Mouse (Mus musculus) megakaryocyte, embryonic 14.5 days (primary cell): ENCODE measurements at regions not wholly inside any gene's neighbourhood (a gene's known extent, or its start where the extent isn't known, plus 50 kb on each side); places are given as distances from the start of the nearest gene placed in this dataset.

Source experiments
- H3K27me3 ChIP-seq: replicated peaks from 2 replicates; pipeline ENCODE3; 2012; ENCODE audit warnings: inconsistent platforms
- H3K36me3 ChIP-seq: replicated peaks from 2 replicates; pipeline ENCODE3; 2012; ENCODE audit warnings: low read length, inconsistent platforms, mixed read lengths
- H3K4me1 ChIP-seq: 2 replicates; pipeline ENCODE4 v1.6.1; 2012; ENCODE audit warnings: inconsistent platforms
- H3K4me3 ChIP-seq: replicated peaks from 2 replicates; pipeline ENCODE3; 2012; ENCODE audit warnings: moderate library complexity, mild to moderate bottlenecking, inconsistent platforms
- H3K9me3 ChIP-seq: 2 replicates; pipeline ENCODE4 v1.6.1; 2012; ENCODE audit warnings: inconsistent platforms
- FLI1 ChIP-seq: IDR thresholded peaks from 2 replicates; pipeline ENCODE4 v1.6.1; 2012; ENCODE audit warnings: low read length, inconsistent platforms, mixed read lengths
- GATA1 ChIP-seq: IDR thresholded peaks from 3 replicates; pipeline ENCODE4 v1.6.1; 2012; ENCODE audit warnings: mixed read lengths, low read length, inconsistent platforms, borderline replicate concordance

- no peaks in the 10 kb centered on the region for H3K9me3 ChIP-seq
- H3K4me1 ChIP-seq, result no peaks in the 10 kb centered on the region
- H3K36me3 ChIP-seq, result no peaks in the 10 kb centered on the region
- no peaks in the 10 kb centered on the region for H3K27me3 ChIP-seq
- H3K4me3 ChIP-seq, result no peak overlapping the region
- TF ChIP-seq FLI1 (no peak), GATA1 (no peak)
Observed at GRCm38 (mm10) chr3:139947247-139947646, 741.8 kb downstream of the Stpg2 start.

DNA sequence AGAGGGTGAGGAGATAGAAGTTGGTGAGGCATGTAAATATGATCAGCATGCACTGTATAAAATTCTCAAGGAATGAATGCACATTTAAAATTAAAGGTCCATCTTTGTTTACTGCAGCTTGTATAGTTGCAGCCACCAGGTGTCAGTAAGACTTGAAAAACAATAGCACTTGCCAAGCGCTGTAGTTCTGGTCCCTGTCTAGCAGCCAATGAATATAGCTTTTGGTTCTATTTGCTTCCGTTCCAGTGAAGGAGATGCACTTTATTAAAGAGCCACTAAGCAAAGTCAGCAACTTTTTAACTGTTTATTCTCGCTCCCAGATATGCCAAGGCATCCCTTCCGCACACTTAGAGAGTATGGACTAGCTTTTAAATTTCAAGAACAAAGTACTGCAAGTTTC is 743.6 kb downstream of the Stpg2 start:
- TF ChIP-seq FLI1, result no peak
- no peak for TF ChIP-seq GATA1
- H3K4me1 ChIP-seq, result no peaks in the 10 kb centered on the region
- H3K9me3 ChIP-seq, result no peaks in the 10 kb centered on the region
- no peak overlapping the region for H3K4me3 ChIP-seq
- no peaks in the 10 kb centered on the region for H3K36me3 ChIP-seq
- H3K27me3 ChIP-seq, result no peaks in the 10 kb centered on the region

DNA sequence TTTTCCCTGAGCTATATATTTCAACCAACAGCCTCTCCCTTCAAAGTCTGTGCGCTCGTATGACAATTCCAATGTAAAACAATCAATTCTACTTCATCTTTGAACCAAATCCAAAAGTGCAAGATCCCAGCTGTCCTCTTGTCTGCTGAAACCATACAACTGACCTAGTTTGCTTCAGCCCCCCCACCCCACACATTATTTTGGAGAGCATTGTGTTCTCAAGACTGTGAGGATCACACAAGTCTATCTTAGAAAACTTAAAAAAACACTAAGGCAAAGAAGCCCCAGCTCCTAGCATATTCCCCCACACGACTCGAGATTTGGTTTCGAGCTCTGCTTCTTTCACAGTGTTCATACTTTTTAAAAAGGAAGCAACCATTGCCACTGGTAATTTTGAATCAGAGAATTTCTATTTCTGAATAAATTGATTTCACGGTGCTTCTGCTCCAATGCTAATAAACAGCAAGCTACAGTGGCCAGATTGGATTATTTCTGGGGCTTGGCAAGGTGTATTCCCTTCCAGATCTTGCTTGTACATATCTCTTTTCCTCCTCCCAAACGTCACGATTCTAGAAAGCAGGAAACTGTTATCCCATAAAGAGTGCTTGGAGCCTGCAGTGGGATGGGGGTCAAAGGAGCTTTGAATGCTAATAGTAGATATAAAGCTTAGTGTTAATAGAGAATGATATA is 744.7 kb downstream of the Stpg2 start:
- no peaks in the 10 kb centered on the region for H3K27me3 ChIP-seq
- no peaks in the 10 kb centered on the region for H3K4me1 ChIP-seq
- no peaks in the 10 kb centered on the region for H3K9me3 ChIP-seq
- H3K4me3 ChIP-seq, result no peak overlapping the region
- H3K36me3 ChIP-seq, result no peaks in the 10 kb centered on the region
- TF ChIP-seq FLI1 (no peak), GATA1 (no peak)

DNA sequence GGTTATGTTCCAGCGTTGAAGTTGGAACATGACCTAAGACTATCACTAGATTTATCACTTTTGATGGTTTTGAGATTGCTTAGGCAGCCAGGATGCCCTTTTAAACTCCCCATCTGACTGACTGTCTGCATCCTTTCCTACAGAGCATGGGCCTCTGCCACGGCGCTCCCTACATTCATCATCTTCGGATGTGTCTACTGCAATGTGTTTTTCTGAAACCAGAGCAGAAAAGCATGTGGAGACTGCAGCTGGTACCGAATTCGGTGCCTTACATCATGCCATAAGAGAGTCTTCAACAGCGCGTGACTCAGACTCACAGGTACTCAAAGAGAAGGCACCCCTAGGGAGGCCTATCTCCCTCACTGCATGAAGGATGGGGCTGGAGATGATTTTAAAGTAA is 746.0 kb downstream of the Stpg2 start:
- no peak overlapping the region for H3K4me3 ChIP-seq
- no peaks in the 10 kb centered on the region for H3K9me3 ChIP-seq
- H3K27me3 ChIP-seq, result no peaks in the 10 kb centered on the region
- no peak for TF ChIP-seq GATA1
- no peak for TF ChIP-seq FLI1
- no peaks in the 10 kb centered on the region for H3K36me3 ChIP-seq
- H3K4me1 ChIP-seq, result no peaks in the 10 kb centered on the region

DNA sequence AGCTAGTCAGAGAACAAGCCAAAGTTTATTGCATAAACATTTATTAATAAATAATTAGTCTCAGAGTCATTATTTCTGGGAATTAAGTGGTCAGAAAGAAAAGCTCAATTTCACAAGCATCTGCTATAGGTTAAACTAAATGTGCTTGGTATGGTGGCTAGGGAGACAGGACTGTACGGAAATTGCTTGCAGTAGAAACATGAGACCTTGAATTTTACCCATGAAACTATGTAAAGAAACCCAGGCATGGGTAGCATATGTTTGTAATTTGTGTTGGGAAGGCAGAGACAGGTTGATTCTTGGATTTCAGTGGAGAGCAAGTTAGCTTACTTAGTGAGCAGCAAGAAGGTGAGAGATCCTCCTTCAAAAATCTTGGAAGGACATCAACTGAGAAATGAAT is 772.7 kb downstream of the Stpg2 start:
- Histone ChIP-seq H3K36me3 (no peaks in the 10 kb centered on the region), H3K9me3 (peaks cover 6% of the 10 kb centered on the region; the same call in 1 of the 2 replicates), H3K4me1 (no peaks in the 10 kb centered on the region), H3K4me3 (no peak overlapping the region), H3K27me3 (no peaks in the 10 kb centered on the region)
- TF ChIP-seq FLI1 (no peak), GATA1 (no peak)

GRCm38 (mm10) chr3:139985830-139986481 is 780.5 kb downstream of the Stpg2 start:
- Histone ChIP-seq H3K27me3 (no peaks in the 10 kb centered on the region), H3K9me3 (no peaks in the 10 kb centered on the region), H3K4me3 (no peak overlapping the region), H3K36me3 (no peaks in the 10 kb centered on the region), H3K4me1 (no peaks in the 10 kb centered on the region)
- TF ChIP-seq FLI1 (no peak), GATA1 (no peak)

GRCm38 (mm10) chr3:139988938-139989337 is 783.4 kb downstream of the Stpg2 start:
- no peak overlapping the region for H3K4me3 ChIP-seq
- no peaks in the 10 kb centered on the region for H3K9me3 ChIP-seq
- no peak for TF ChIP-seq FLI1
- TF ChIP-seq GATA1, result no peak
- H3K4me1 ChIP-seq, result no peaks in the 10 kb centered on the region
- H3K36me3 ChIP-seq, result no peaks in the 10 kb centered on the region
- no peaks in the 10 kb centered on the region for H3K27me3 ChIP-seq

DNA sequence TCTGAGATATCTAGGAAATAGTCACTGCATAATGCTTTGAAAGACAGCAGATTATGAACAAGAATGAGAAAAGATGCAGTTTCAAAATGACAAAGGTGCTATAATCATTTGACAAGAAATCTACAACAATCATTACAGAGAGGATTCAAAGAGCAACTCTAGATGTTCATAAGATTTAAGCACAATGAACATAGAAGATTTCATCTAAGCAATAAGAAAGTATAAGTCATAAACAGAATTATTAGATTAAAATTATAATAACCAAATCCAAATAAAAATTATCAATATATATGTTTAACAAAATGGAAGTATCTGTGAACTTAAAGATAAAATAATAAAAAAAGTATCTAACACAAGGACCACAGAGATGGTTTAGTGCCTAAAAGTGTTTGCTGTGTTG is 783.9 kb downstream of the Stpg2 start:
- Histone ChIP-seq H3K4me1 (no peaks in the 10 kb centered on the region), H3K27me3 (no peaks in the 10 kb centered on the region)
- no peak for TF ChIP-seq GATA1
- TF ChIP-seq FLI1, result no peak

DNA sequence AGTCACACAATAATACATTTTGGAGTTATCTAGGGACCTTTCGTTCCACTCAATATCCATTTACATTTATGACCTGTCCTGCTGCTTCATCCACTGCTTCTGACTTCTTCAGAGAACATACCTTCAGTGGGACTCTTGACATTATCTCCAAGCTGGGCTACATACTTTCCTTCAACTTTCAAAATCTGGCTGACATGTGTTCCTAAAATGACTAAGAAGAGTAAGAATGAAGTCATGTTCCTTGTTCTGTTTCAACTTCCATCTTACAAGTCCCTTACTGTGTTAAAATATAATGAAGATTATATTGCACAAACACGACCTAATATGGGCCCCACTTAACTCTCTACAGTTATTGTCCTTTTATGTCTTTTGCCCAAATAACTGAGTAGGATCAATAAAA is 807.0 kb downstream of the Stpg2 start:
- Histone ChIP-seq H3K9me3 (no peaks in the 10 kb centered on the region), H3K4me1 (no peaks in the 10 kb centered on the region), H3K36me3 (no peaks in the 10 kb centered on the region), H3K4me3 (no peak overlapping the region), H3K27me3 (no peaks in the 10 kb centered on the region)
- TF ChIP-seq GATA1 (no peak), FLI1 (no peak)

More for the DNA sequence above, 783.9 kb downstream of the Stpg2 start:
- Histone ChIP-seq H3K9me3 (no peaks in the 10 kb centered on the region), H3K36me3 (no peaks in the 10 kb centered on the region), H3K4me3 (no peak overlapping the region)

- H3K4me1 ChIP-seq, result no peaks in the 10 kb centered on the region
- no peak for TF ChIP-seq FLI1
- TF ChIP-seq GATA1, result no peak
- no peaks in the 10 kb centered on the region for H3K36me3 ChIP-seq
- no peak overlapping the region for H3K4me3 ChIP-seq
- H3K27me3 ChIP-seq, result no peaks in the 10 kb centered on the region
- H3K9me3 ChIP-seq, result no peaks in the 10 kb centered on the region
Observed at GRCm38 (mm10) chr3:140034101-140034500, 828.6 kb downstream of the Stpg2 start.

- Histone ChIP-seq H3K9me3 (no peaks in the 10 kb centered on the region), H3K4me3 (no peak overlapping the region), H3K36me3 (no peaks in the 10 kb centered on the region), H3K27me3 (no peaks in the 10 kb centered on the region), H3K4me1 (no peaks in the 10 kb centered on the region)
- no peak for TF ChIP-seq FLI1
- TF ChIP-seq GATA1, result no peak
Observed at GRCm38 (mm10) chr3:140035142-140035541, 829.6 kb downstream of the Stpg2 start.
